Mouse (Mus musculus) hindbrain, embryonic 13.5 days (tissue): ENCODE data around the gene Ctsd. TPM values are rescaled to one million over a fixed set of nuclear protein-coding genes. Genes with fewer than 3 reads are reported as not detected.
"Not testable (repeated sequence)": the region's sequence is repeated elsewhere in the genome, so short reads cannot be mapped to it uniquely, and the experiment has no call there.

Experiments
- ATAC-seq: fragments of 200-750 bp; cut with Nextera tagmentation; 2 replicates; pipeline ENCODE4 v1.8.0; 2017; ENCODE audit warnings: moderate TSS enrichment; ENCODE audit not compliant: low FRiP score
- H3K27ac ChIP-seq: fragments of 300-500 bp; sonication (generic); 2 replicates; pipeline ENCODE4 v1.5.1; 2015; ENCODE audit warnings: inconsistent platforms, mild to moderate bottlenecking, moderate library complexity
- H3K27me3 ChIP-seq: fragments of 300-500 bp; sonication (generic); 2 replicates; pipeline ENCODE4 v1.6.1; 2015; ENCODE audit warnings: mild to moderate bottlenecking, inconsistent platforms
- H3K36me3 ChIP-seq: fragments of 300-500 bp; sonication (generic); 2 replicates; pipeline ENCODE4 v1.6.1; 2015; ENCODE audit warnings: mild to moderate bottlenecking, inconsistent platforms
- H3K4me1 ChIP-seq: fragments of 300-500 bp; sonication (generic); replicated peaks from 2 replicates; pipeline ENCODE4 v1.6.1; 2015; ENCODE audit warnings: inconsistent platforms
- H3K4me2 ChIP-seq: fragments of 300-500 bp; sonication (generic); 2 replicates; pipeline ENCODE4 v1.6.1; 2015; ENCODE audit warnings: inconsistent platforms, mild to moderate bottlenecking, moderate library complexity
- H3K4me3 ChIP-seq: fragments of 300-500 bp; sonication (generic); 2 replicates; pipeline ENCODE4 v1.5.1; 2015; ENCODE audit warnings: mild to moderate bottlenecking, inconsistent platforms
- H3K9ac ChIP-seq: fragments of 300-500 bp; sonication (generic); 2 replicates; pipeline ENCODE4 v1.6.1; 2015; ENCODE audit warnings: mild to moderate bottlenecking, inconsistent platforms
- H3K9me3 ChIP-seq: fragments of 300-500 bp; sonication (generic); 2 replicates; pipeline ENCODE4 v1.6.1; 2016; ENCODE audit warnings: inconsistent platforms
- WGBS: fragments of 180-500 bp; shearing (Covaris S2); methylation state at CpG from one replicate; pipeline ENCODE4 v1.1.7; 2015; 5-methylcytosine and 5-hydroxymethylcytosine counted together
- polyA plus RNA-seq: library from polyadenylated mRNA; unstranded; fragments of >200 nt; fragmentation: Nextera tagmentation; extraction: Ambion mirVana; gene quantifications from 2 replicates; pipeline ENCODE4 v1.2.1, GENCODE M21; 2015

Ctsd gene
- polyA plus RNA-seq, 1 experiment from 2014 or later: 293 TPM

DNA sequence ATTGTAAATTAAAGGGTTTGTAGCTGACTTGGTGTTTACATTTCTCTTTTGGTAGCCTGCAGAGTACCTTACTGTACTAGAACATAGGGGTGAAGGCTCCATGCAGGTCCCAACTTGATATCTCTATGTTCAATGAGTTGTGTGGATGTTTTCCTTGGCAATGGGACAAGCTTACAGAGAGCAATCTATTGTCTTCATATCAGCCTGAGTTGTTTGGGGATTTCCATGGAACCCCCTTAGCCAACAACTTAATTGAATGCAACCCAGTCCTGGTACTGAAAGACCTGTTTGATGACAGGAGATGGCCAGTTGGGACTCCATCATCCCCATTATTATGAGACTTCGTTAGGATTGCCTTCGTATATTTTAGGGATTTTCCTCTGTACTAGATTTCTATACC, 30.2 kb upstream of the Ctsd start:
- WGBS: 95% methylated on average over 2 of the region's 2 CpGs
- ATAC-seq: no peak

DNA sequence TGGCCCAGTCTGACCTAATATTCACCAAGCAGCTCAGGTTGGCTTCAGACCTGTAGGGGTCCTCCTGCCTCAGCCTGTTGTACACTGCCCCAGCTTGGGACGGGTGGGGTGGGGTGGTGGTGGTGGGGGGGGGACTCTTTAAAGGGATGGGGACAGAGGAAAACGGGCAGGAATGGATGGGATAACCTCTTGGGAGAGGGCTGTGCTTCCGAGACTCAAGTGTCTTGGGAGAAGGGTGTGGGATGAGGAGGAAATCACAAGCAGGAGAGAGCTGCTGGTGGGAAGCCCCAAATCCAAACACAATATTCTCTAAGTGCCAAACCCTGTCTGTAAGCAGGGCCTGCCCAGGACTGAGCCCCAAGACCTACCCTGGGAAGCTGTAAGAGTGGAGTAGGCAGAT, 28.4 kb upstream of the Ctsd start:
- no peak for ATAC-seq
- no peak overlapping the region for H3K27ac ChIP-seq
- no peaks in the 10 kb centered on the region for H3K9me3 ChIP-seq
- 74% methylated on average over 3 of the region's 3 CpGs for WGBS
- no peak overlapping the region for H3K9ac ChIP-seq
- no peaks in the 10 kb centered on the region for H3K36me3 ChIP-seq
- H3K4me3 ChIP-seq: no peak overlapping the region
- no peak overlapping the region for H3K4me2 ChIP-seq
- no peaks in the 10 kb centered on the region for H3K4me1 ChIP-seq
- H3K27me3 ChIP-seq: 0 out of 2 replicates have a peak, but pooled peaks cover 4% of the 10 kb centered on the region

More for the DNA sequence above, 30.2 kb upstream of the Ctsd start:
- no peaks in the 10 kb centered on the region for H3K4me1 ChIP-seq
- no peak overlapping the region for H3K9ac ChIP-seq
- no peak overlapping the region for H3K4me2 ChIP-seq
- H3K9me3 ChIP-seq: no peaks in the 10 kb centered on the region
- H3K27ac ChIP-seq: no peak overlapping the region
- H3K36me3 ChIP-seq: no peaks in the 10 kb centered on the region
- H3K27me3 ChIP-seq: 0 out of 2 replicates have a peak, but pooled peaks cover 4% of the 10 kb centered on the region
- no peak overlapping the region for H3K4me3 ChIP-seq

DNA sequence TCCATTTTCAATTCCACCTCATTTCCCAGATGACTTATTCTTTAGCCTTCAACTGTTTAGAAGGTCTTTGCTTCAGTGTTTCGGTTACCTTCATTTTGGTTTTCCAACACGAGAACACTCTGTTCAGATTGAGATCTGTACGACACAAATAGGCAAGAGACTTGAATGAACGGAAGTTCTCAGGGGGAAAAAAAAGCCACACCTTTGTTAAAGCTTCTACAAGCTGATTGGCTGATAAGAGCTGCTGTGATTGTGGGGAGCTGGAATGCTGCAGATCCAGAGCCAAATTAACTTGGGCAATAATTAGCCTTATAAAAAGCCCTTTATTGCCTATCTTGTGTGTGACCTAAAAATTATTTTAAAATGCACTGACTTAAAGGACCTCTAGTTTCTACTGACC, 27.5 kb upstream of the Ctsd start:
- no peaks in the 10 kb centered on the region for H3K4me1 ChIP-seq
- H3K27ac ChIP-seq: no peak overlapping the region
- H3K4me2 ChIP-seq: no peak overlapping the region
- WGBS: 73% methylated on average over 4 of the region's 4 CpGs
- no peaks in the 10 kb centered on the region for H3K9me3 ChIP-seq
- ATAC-seq: no peak
- no peaks in the 10 kb centered on the region for H3K36me3 ChIP-seq
- H3K4me3 ChIP-seq: no peak overlapping the region
- H3K27me3 ChIP-seq: no peaks in the 10 kb centered on the region
- no peak overlapping the region for H3K9ac ChIP-seq

DNA sequence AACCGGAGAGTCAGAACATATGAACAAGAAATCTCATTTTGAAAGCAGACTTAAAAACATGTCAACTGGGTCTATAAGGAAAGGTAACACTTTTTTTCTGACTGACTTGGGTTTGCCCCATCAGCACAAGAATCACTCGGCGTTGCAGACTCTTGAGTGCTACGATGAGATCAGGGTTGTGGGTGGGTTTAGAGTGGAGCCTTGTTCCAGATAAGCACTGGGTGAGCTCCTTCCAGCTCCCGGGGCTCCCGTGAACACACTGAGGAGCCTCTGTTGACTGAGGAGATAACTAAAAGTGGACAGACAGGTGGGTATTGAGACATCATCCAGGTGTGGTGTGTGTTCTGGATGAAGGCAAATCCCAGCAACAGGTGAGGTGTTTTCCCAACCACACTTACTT, 25.4 kb upstream of the Ctsd start:
- Histone ChIP-seq H3K9ac (no peak overlapping the region), H3K36me3 (no peaks in the 10 kb centered on the region), H3K27me3 (no peaks in the 10 kb centered on the region), H3K9me3 (no peaks in the 10 kb centered on the region), H3K4me1 (no peaks in the 10 kb centered on the region), H3K4me2 (no peak overlapping the region), H3K4me3 (no peak overlapping the region), H3K27ac (no peak overlapping the region)
- ATAC-seq: no peak
- WGBS: 93% methylated on average over 6 of the region's 6 CpGs

DNA sequence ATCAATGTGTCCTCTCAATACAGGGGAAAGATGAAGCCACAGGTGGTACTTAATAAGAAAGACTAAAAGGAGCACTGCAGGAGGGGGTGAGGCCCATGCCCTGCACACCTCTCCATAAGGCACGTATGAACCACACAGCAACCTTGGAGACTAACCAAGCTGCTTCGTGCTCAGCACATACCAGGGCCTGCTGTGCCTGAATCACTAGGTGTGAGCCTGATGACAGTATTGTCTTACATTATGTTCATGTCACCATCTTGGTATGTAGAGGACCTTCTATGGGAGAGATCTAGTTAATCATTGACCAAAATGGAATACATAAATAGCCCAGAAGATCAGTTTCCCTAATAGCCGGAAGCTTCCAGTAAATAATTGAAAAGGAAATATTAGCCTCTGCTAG, 21.8 kb upstream of the Ctsd start:
- no peak for ATAC-seq
- no peak overlapping the region for H3K9ac ChIP-seq
- H3K4me3 ChIP-seq: no peak overlapping the region
- no peak overlapping the region for H3K4me2 ChIP-seq
- no peaks in the 10 kb centered on the region for H3K4me1 ChIP-seq
- 82% methylated on average over 3 of the region's 3 CpGs for WGBS
- H3K9me3 ChIP-seq: no peaks in the 10 kb centered on the region
- no peak overlapping the region for H3K27ac ChIP-seq
- no peaks in the 10 kb centered on the region for H3K36me3 ChIP-seq
- H3K27me3 ChIP-seq: no peaks in the 10 kb centered on the region

DNA sequence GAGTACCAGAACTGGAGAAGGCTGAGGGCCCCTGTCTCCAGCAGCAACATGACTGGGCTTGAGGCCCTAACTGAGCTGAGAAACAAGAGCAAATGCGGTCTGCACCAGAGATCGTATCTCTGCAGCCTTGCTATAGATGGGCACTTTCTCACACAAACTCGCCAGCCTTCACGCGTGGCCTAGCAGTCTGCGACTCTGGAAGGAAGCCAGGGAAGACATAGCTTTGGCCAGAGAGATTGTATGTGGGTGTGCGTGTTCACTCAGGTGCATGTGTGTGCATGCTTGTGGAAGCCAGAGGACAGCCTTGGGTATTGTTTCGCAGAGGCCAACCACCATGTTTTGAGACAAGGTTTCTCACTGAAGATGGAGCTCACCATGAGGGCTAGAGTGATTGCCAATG, 20.8 kb upstream of the Ctsd start:
- no peak overlapping the region for H3K27ac ChIP-seq
- H3K27me3 ChIP-seq: no peaks in the 10 kb centered on the region
- no peaks in the 10 kb centered on the region for H3K36me3 ChIP-seq
- H3K4me1 ChIP-seq: no peaks in the 10 kb centered on the region
- ATAC-seq: no peak
- no peak overlapping the region for H3K4me3 ChIP-seq
- H3K9ac ChIP-seq: no peak overlapping the region
- H3K4me2 ChIP-seq: no peak overlapping the region
- WGBS: 94% methylated on average over 8 of the region's 8 CpGs
- no peaks in the 10 kb centered on the region for H3K9me3 ChIP-seq

DNA sequence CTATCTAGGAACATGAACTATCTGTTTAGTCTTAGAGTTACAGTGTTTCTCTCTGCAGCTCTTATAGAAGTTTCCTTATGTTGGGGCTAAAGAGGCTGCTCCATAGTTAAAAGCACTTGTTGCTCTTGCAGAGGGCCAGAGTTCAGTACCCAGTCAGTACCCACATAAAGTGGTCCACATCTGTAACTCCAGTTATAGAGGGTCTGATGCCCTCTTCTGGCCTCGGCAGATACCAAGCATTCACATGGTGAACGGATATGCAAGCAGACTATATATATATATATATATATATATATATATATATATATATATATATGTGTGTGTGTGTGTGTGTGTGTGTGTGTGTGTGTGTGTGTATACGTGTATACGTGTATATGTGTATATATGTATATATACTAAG, 20.1 kb upstream of the Ctsd start:
- H3K9me3 ChIP-seq: no peaks in the 10 kb centered on the region
- H3K27ac ChIP-seq: no peak overlapping the region
- H3K9ac ChIP-seq: no peak overlapping the region
- H3K36me3 ChIP-seq: no peaks in the 10 kb centered on the region
- WGBS: 78% methylated on average over 4 of the region's 4 CpGs
- ATAC-seq: no peak
- H3K4me3 ChIP-seq: no peak overlapping the region
- H3K4me2 ChIP-seq: no peak overlapping the region
- H3K4me1 ChIP-seq: no peaks in the 10 kb centered on the region
- H3K27me3 ChIP-seq: no peaks in the 10 kb centered on the region

DNA sequence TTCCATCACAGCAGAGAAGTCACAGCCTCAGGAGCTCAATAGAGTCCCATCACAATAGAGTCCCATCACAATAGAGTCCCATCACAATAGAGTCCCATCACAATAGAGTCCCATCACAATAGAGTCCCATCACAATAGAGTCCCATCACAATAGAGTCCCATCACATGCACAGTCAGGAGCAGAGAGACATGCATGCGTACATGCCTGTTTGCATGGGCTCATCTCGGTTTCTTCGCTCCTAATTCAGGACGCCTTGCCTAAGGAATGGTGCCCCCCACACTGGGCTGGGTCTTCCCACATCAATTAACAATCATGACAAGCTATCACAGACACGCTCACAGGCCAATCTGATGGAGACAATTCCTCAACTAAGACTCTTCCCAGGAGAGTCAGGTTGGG, 17.3 kb upstream of the Ctsd start:
- H3K4me2 ChIP-seq, H3K36me3 ChIP-seq, ATAC-seq, H3K9ac ChIP-seq, H3K4me1 ChIP-seq, H3K27ac ChIP-seq, H3K27me3 ChIP-seq, H3K9me3 ChIP-seq, H3K4me3 ChIP-seq: not testable (repeated sequence)
- 82% methylated on average over 5 of the region's 5 CpGs for WGBS

DNA sequence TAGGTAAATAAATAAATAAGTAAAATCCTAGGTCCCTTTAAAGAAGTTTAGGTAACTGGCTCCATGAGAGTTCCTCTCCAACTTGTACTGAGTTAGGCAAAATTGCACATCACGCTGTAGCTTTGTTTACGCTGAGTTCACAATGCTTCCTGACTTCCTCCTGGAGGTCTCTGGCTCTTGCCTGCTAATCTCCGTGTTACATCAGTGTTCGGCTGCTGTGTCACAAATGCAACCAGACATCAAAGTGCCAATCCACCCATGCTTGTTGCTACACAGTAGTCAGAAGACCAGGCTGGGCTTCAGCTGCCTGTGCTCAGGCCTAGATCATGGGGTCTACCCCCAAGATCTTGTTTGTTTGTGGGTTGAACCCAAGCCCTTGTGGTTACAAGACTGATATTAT, 15.8 kb upstream of the Ctsd start:
- Histone ChIP-seq H3K27ac (no peak overlapping the region), H3K36me3 (no peaks in the 10 kb centered on the region), H3K4me2 (no peak overlapping the region), H3K4me3 (no peak overlapping the region), H3K9ac (no peak overlapping the region), H3K9me3 (no peaks in the 10 kb centered on the region), H3K4me1 (no peaks in the 10 kb centered on the region), H3K27me3 (no peaks in the 10 kb centered on the region)
- ATAC-seq: no peak
- 85% methylated on average over 4 of the region's 4 CpGs for WGBS

DNA sequence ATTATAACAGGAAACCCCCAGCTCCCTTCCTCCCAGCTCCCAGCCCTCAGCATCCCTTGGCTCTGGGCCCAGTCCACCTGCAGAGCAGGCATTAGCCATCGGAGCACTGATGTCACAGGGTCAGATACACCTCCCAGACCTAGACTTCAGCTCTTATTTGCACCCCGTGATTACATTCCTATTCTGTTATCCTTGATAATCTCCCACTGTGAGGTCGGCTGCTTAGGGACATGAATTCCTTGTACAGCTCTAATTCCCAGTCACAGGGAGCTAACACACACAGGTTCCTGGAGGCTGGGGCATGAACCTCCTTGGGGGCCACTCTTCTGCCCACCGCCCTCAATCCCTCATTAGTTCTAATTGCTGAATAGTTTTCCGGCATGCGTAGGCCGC, 12.9 kb upstream of the Ctsd start:
- H3K4me1 ChIP-seq: no peaks in the 10 kb centered on the region
- H3K27me3 ChIP-seq: no peaks in the 10 kb centered on the region
- H3K4me3 ChIP-seq: no peak overlapping the region
- H3K9me3 ChIP-seq: no peaks in the 10 kb centered on the region
- no peak for ATAC-seq
- no peaks in the 10 kb centered on the region for H3K36me3 ChIP-seq
- 63% methylated on average over 7 of the region's 7 CpGs for WGBS
- no peak overlapping the region for H3K4me2 ChIP-seq
- H3K9ac ChIP-seq: no peak overlapping the region
- H3K27ac ChIP-seq: no peak overlapping the region

DNA sequence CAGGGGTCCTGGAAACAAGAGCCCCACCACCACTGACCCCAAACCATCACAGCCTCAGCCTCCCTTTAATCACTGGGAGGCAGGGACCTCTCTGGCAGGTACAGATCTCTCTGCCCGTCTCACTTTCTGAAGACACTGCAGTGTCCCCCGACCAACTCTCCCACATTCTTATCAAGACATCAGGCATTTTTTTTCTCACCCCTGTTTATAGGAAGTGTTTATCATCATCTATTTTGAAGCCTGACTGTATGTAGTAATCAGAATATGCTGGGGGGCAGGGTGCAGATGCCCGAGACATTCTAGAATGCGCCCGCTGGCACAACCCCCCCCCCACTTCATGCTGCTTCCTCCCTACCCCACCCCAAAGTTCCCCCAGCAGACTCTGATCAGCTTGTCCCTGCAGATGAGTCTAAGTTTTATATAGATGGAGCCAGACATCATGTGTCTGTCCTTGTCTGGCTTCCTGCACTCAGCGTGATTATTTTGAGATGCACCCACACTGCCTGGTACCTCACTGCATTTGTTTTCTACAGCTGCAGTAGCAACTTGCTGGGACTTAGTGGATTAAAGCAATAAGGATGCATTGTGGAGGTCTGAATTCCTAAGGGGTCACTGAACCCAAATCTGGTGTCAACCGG, 12.4 kb upstream of the Ctsd start:
- Histone ChIP-seq H3K27me3 (no peaks in the 10 kb centered on the region), H3K4me3 (no peak overlapping the region), H3K9ac (no peak overlapping the region), H3K4me2 (no peak overlapping the region), H3K27ac (no peak overlapping the region), H3K9me3 (no peaks in the 10 kb centered on the region), H3K4me1 (no peaks in the 10 kb centered on the region), H3K36me3 (no peaks in the 10 kb centered on the region)
- no peak for ATAC-seq
- 80% methylated on average over 7 of the region's 7 CpGs for WGBS

DNA sequence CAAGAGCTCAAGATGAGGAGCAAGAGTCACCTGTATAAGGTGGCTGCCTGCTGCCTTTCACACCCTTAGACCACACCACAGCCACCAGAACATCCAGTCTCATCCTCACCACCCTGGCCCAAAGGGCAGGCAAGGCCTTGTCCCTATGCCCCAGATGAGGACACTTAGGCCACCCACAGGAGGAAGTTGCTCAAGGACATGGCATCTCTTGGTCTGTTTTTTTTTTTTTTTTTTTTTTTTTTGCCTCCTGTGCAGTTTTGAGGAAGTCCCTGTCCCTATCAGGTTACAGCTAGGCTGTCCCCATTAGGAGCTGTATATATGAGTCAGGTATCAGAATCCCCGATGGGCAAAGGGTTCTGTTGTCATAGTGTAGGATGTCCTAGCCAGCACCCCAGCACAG, 11.4 kb upstream of the Ctsd start:
- Histone ChIP-seq H3K9ac (no peak overlapping the region), H3K4me2 (no peak overlapping the region), H3K36me3 (no peaks in the 10 kb centered on the region), H3K9me3 (no peaks in the 10 kb centered on the region), H3K27ac (no peak overlapping the region), H3K4me3 (no peak overlapping the region), H3K27me3 (no peaks in the 10 kb centered on the region), H3K4me1 (no peaks in the 10 kb centered on the region)
- ATAC-seq: no peak
- WGBS: 82% methylated on average over 1 of the region's 1 CpGs

DNA sequence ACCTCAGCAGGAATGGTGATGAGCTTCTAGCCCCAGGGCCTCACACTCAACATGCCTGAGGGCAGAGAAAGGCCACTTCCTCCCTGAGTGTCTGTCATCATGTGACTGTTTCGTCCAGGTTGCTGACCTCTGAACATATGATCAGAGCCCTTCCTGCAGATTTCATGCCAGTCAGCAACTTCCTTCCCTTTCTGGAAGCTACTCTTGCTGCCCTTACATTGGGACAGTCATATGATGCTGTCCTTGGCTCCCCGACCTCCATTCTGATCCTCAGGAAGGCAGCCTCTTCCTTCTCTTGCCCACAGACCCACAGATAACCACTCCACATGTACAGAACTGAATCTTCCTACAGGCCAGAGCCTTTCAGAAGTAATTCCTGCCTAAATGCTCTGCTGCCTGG, 10.2 kb upstream of the Ctsd start:
- Histone ChIP-seq H3K9ac (no peak overlapping the region), H3K4me2 (no peak overlapping the region), H3K27me3 (no peaks in the 10 kb centered on the region), H3K27ac (no peak overlapping the region), H3K4me3 (no peak overlapping the region), H3K36me3 (no peaks in the 10 kb centered on the region), H3K9me3 (no peaks in the 10 kb centered on the region), H3K4me1 (no peaks in the 10 kb centered on the region)
- WGBS: 78% methylated on average over 2 of the region's 2 CpGs
- ATAC-seq: no peak
